Mouse (Mus musculus) spleen, adult 2 months (tissue): ENCODE measurements around the gene Als2cl.

ENCODE experiments used
- CTCF ChIP-seq: fragments of 200-500 bp; IDR thresholded peaks from 2 replicates; pipeline ENCODE4 v1.5.1; 2011; ENCODE audit warnings: mild to moderate bottlenecking, inconsistent platforms; ENCODE audit not compliant: insufficient read depth, insufficient read length, insufficient replicate concordance; ENCODE audit errors: extremely low read depth
- POLR2A ChIP-seq: fragments of 200-500 bp; IDR thresholded peaks from 2 replicates; pipeline ENCODE4 v1.6.1; 2011; ENCODE audit warnings: low read depth, low read length, inconsistent platforms

GRCm38 (mm10) chr9:110937506-110938490 is 58.1 kb downstream of the Als2cl start:
- no peak for TF ChIP-seq CTCF
- TF ChIP-seq POLR2A: no peak
